Mouse (Mus musculus) urinary bladder, postnatal 25 days (tissue): Measurements from ENCODE around the gene Nol3.
"Not testable (repeated sequence)": the region's sequence is repeated elsewhere in the genome, so short reads cannot be mapped to it uniquely, and the experiment has no call there.

ENCODE experiments used
- DNase-seq: peaks from one replicate; pipeline ENCODE4 v3.0.0; 2022; ENCODE audit warnings: low spot score

Gene Nol3

DNA sequence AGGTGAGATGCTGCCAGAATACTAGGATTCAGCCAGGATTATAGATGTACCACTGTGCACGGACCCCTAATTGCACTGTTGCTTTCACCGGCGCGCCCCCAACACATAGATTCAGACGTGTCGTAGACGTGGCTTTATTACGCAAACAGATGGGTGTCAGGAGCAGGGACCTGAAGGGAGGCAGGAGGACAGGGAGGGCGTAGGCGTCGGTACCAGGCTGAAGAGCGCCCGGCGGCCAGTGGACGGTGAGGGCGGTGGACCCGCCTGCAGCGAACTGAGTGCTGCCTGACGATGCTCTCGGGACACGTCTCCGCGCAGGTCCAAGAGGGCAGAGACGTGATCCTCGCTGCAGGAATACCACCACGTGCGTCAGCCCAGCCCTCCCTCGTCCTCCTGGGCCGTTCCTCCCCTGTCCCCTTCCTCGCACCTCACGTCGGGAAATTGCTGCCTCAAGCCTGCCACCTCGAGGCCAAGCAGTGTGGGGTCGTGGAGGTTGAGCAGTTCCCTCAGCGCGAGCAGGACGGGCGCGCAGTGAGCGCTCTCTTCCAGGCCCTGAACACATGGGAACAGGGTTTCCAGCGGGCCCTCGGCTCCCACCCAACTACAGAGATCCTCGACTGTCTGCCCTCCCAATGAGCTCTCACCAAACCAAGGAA, 14.0 kb downstream of the Nol3 start, which contains the start of gene 4931428F04Rik:
Gene 4931428F04Rik (minus strand): TSS at position 60 of the 656 bp plus-strand sequence.
- peak; percentile 26 for DNase-seq

DNA sequence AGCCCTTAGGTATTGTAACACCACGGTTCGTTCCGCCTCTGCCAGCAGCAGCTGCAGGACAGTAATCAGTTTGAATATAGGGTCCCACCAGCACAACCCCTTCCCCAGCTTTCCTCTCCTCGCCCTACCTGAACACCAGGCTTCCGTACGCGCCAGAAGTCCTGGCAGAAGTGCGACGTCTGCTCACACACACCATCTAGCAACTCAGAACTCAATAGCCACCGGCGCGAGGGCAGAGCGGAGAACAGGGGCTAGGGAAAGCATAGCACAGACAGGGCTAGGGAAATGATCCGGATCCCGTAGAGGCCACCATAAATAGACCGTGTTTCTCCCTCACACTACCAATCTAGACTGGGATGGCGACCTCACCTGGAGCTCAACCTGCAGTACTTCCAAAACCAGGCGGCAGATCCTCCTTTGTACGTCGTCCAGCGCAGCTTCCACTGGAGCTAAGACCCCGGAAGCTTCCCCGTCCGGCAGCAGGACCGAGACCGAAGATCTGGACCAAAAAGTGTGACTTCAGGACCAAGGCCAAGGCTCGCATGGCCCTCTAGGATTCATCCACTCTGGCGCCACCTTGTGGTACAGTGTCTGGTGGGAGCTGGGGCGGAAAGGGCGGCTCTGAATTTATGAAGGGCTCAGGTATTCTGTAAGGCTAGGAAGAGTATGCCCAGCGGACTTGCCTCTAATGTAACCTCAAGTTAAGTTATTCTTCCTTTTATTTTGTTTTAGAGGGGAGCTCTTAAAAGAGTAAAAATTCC, 14.8 kb downstream of the Nol3 start:
- DNase-seq, result peak; percentile 97

DNA sequence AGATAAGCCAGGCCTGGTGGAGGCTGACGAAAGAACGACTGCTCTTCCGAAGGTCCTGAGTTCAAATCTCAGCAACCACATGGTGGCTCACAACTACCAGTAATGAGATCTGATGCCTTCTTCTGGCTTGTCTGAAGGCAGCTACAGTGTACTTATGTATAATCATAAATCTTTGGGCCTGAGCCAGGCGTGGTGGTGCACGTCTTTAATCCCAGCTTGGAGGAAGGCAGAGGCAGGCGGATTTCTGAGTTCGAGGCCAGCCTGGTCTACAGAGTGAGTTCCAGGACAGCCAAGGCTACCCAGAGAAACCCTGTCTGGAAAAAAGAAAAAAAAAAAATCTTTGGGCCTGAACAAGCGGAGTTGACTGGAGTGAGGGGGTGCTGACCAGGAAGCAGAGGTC, 15.4 kb downstream of the Nol3 start:
- not testable (repeated sequence) for DNase-seq

DNA sequence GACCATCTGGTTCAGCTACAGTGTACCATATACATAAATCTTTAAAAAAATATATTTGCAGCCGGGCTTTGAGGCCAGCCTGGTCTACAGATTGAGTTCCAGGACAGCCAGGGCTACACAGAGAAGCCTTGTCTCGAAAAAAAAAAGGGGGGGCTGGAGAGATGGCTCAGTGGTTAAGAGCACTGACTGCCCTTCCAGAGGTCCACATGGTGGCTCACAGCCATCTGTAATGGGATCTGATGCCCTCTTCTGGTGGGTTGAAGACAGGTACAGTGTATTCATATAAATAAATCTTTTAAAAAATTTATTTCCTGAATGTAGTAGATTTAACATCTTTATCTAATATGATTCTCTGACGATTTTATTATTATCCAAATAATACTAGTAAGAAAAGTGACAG, 15.9 kb downstream of the Nol3 start:
- not testable (repeated sequence) for DNase-seq

DNA sequence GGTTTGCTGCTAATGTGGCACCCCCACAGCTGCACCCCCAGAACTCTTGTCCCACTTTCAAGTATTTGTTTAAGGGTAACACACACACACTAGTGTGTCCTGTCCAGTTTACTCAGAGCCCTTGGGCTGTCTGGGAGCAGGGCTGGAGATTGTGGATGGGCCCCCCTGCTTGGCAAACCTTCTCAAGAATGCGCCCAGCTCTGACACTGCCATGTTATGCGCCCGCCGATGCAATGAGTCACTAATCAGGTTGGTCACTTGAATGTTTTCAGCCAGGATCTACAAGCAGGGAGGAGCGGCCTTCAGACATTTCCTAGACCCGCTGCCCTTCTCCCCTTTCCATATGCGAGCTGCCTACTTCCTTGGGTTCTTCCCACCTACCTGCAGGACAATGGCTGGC, 16.5 kb downstream of the Nol3 start:
- DNase-seq, result no peak

DNA sequence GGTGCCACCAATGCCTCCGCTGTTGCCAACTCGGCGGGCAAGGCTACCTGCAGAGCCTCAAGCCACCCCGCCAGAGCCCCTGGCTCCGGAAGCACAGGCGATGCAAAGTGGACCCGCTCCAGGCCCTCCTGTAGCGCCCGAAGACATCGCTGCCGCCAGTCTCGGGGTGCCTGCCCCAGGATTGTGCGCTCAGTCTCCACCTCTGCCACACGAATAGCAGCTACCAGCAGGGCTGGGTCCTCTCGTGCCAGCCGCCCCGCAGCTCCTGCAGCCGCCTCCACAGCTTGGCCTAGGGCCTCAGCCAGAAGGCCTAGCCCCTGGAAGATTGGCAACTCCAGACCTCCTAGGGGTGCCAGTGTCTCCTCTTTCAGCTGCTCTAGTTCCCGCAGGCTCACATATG, 17.5 kb downstream of the Nol3 start:
- no peak for DNase-seq

DNA sequence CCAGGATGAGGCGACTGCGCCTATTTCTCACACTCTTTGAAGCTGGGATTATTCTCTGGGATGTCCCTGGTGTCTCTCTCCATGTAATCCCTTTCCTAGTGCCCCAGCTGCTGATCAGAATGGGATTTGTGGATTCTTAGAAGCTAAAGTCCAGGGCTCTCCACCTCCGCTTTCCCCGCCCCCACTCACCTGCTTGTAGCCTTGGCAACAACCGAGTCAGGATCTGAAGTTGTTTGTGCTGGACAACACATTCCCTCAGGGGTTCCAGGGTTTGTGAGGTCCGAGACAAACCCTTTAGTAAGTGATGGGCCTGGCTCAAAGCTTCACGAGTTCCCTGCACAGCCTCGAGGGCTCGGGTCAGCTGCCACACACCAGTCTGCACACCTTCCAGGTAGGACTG, 18.8 kb downstream of the Nol3 start:
- no peak for DNase-seq

DNA sequence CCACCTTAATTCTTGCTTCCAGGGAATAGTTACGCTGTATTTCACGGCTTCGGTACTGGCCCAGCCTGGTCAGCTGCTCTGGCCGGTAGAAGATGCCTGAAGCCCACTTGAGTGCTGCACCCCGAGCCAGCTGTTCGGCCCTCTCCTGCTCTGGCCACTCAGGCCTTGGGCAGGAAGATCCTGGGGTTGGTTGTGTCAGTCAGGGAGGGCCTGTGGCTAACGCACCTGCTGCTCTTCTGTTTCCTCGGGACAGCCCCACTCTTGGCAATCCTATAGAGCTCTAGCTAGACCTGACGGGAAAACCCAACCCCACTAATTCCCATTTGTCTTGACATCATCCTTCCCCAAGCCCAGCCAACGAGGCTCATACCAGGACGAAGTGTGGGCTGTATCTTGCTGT, 19.3 kb downstream of the Nol3 start:
- no peak for DNase-seq

DNA sequence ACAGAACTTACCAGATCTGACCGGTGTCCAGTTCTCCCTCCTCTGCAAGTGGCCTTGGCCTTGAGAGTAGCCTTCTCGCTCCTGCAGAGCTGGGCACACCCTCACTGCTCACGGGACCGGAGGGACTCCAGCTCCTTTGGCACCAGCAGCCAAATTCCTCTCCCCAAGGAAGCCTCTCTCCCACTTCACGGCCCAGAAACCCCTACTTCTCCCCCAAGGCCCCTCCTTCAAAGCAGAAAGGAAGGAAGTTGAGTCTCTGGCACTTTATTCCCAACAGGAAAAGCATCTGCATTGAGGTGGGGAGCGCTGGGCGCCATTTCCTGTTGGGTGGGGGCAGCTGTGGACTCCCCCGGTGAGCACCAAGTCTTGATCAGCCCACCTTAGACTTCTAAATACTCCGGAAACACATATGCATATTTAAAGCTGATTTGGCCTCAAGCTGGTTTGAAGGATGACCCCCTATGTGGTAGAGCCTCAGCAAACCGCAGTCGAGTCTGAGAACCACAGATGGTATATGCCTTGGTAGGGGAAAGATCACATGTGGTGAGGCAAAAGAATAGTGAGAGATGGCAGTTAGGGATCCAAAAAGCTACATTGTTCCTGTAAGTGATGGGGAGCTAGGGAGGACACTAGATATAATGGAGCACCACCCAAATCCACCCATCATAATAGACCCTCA, 20.1 kb downstream of the Nol3 start, which contains the start of gene Exoc3l:
Gene Exoc3l (minus strand): TSS at position 207 of the 679 bp plus-strand sequence.
- no peak for DNase-seq

DNA sequence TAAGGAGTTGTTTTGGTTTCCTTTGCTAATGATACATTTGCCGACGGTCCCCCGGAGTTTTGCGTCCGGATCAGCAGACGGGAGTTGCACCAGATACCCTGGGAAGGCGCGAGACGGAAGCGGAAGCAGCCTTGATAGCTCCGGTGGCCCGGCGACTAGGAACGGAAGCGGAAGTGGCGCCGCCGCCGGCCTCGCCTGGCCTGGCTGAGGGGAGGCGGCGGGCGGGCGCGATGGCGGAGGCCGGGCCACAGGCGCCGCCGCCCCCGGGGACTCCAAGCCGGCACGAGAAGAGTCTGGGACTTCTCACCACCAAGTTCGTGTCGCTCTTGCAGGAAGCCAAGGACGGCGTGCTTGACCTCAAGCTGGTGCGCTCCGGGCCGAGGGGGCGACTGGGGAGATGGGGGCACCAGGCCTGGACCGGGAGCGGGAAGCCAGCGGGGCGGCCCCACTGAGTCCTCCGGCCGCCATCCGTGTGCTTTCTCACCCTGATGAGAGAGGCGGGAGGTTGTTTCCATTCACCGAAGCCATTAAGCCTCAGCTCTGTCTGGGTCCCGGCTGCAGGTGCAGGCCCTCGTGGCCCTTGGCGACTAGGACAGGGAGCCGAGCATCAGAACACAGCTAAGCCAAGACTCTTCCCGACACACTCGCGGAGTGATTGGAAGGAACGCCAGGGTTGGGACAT, 21.7 kb downstream of the Nol3 start, which contains the start of gene E2f4:
Gene E2f4 (plus strand): TSS at position 153 of the 682 bp plus-strand sequence.
- DNase-seq, result peak; percentile 86

DNA sequence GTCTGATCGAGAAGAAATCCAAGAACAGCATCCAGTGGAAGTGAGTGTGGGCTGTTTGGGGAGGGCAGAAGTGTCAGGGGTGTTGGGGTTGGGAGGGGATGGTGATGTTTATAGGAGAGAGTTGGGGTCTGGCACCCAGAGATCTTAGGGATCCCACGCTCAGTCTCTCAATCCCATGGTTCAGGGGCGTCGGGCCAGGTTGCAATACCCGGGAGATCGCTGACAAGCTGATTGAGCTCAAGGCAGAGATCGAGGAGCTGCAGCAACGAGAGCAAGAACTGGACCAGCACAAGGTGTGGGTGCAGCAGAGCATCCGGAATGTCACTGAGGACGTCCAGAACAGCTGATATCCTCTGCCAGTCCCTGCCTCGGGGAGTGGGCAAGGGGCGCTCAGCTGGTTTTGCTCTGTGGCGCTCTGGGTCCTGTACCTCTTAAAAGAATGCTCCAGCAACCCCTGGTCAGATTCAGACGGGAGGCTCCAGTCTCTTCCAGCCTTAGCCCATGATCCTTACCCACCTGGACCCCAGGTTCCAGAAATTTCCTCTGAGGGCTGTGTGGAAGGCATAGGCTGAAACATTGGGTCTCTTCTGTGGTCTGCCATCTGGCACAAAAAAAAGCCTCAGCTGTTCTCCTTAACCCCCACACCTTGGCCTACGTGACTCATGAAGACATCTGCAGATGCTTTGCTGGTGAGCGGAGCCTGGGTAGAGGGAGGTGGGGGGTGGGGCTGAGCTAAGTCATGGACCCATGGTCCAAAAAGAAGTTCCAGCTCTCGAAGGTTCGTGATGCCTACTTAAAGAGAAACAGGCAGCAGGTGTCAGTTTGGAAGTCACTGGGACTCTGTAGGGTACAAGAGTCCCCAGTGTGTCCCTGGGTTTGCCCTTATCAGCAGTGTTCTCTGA, 22.7 kb downstream of the Nol3 start:
- no peak for DNase-seq

DNA sequence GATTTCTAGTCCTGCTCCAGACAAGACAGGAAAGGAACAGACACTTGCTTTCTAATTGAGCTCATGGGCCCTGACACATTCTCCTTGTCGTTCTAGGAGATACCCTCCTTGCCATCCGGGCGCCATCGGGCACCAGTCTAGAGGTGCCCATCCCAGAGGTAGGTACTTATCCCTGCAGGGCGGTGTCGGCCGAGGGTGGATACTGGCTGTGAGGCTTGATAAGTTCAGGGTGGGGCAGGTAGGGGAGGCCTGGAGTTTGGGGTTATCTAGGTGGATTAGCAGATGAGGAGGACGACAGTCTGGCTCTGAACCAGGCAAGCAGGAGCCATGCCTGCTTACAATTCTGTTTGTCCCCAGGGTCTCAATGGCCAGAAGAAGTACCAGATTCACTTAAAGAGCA, 24.0 kb downstream of the Nol3 start:
- no peak for DNase-seq

DNA sequence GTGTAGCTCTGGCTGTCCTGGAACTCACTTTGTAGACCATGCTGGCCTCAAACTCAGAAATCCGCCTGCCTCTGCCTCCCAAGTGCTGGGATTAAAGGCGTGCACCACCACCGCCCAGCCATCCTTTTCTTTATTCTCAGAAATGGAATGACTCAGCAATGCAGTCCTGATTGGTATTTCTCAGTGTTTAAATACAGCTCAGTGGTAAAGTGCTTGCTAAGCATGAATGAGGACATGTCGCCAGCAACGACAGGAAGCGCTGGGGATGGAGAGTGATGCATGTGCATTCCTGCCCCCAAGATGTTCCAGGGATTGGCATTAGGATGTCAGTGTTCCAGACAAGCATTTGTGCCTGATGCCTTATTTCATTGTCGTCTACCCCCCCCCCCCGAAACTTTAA, 27.5 kb downstream of the Nol3 start:
- no peak for DNase-seq

DNA sequence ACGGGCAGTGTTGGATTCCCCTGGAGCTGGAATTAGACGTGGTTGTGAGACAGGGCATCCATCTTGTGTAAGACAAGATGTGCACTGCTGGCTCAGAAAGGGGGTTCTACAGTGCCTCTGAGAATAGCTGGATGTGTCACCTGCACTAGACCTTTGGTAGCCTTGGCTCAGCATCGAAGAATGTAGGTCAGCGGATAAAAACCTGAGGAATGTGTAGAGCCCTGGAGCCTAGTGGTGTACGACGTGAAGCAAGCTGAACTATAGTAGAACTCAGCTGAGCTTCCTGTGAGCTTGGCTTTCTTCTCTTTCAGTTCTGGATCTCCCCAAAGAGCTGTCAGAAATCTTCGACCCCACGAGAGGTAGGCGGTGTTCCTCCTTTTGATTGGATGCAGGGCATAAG, 27.9 kb downstream of the Nol3 start:
- no peak for DNase-seq

DNA sequence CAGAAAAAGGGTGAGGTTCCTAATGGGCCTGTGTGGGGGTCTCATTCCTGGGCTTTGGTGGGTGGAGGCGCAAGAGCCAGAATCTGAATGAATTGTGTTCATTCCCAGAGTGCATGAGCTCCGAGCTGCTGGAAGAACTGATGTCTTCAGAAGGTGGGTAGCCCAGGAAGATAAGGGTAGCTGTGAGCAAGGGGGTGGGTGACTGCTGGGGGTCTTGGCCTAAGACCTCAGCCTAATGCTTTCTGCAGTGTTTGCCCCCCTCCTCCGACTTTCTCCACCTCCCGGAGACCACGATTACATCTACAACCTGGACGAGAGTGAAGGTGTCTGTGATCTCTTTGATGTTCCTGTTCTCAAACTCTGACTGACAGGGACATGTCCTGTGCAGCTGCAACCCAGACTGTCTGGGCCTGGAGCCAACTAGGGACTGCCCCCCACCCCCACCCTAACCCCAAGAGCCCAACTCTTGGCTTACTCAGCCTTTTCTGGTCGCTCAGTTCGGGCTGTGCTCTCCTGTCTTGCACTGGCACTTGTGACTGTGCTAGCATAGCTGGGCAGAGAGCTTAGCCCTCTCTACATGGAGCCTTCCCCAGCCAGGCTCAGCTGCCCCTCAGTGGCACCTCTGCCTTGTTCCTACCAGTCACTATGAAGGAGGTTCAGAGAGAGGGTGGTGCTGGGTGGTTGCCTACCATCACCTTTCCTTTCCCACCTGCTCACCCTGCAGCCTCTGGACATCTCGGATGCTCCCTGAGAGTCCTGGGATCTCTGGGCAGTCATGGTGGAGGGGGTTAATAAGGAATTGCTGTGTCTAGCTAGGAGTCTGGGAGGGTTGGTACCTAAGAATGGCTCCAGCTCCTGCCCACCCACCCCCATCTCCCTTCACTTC, 28.6 kb downstream of the Nol3 start:
- DNase-seq, result no peak

DNA sequence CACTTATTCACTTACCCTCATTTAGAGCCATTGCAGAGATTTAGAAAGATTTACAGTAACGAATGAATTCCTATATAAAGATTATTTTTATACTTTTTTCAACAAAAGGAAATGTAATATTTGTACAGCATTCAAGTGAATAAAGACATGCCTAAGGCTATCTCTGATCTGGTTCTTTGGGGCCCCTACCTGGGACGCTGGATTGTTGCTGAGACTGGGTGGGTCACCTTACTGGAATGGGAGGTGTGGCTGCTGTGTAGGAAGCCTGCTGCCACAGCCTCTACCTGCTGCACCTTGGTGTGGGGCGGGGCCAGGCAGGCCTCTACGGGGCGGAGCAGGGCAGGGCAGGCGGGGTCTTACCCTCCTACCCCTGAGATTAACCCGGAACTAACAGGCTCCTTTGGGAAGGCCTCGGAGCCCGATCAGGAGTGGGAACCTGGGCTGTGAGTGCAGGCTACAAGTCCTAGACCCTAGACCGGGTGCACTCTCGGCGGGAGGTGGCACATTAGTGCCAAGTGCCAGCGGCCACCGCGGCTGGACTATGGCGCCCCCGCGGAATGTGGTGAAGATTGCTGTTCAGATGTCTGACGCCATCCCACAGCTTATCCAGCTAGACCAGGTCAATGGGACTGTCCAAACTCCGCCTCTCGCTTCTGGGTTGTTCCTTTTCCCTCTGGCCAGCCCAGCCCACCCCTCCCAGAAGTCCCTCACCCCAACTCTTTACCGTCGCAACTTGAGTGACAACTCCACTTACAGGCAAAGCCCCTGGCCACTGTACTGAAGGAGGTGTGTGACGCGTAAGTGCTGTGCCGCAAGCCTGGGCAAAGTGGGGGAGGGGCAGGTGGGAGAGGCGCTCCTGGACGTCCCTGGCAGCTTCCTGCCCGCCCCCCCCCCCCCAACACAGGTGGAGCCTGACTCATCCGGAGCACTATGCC, 29.5 kb downstream of the Nol3 start, which contains the start of gene Elmo3:
Gene Elmo3 (plus strand): TSS at position 391 of the 935 bp plus-strand sequence.
- DNase-seq, result peak; percentile 69

DNA sequence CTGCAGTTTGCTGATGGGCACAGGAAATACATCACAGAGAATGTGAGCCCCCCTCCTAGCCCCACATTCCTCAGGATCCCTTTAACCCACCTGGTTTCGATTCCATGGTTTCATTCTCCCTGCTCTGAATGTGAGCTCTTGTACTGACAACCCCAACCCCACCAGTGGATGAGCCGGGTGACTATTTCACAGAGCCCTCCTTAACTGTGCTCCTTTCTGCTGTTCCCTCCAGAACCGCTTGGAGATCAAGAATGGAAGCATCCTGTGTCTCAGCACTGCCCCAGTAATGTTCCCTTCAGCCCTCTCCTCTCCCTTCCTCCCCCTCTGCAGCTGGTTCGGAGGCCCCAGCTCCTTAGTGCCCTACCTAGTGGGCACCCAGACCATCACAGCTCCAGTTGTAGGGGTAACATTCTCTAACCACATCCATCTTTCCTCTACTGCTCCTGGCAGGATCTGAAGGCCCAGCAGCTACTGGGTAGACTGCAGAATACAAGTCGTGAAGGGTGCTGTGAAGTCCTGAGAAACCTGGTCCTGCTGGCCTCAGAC, 30.3 kb downstream of the Nol3 start:
- DNase-seq, result no peak

DNA sequence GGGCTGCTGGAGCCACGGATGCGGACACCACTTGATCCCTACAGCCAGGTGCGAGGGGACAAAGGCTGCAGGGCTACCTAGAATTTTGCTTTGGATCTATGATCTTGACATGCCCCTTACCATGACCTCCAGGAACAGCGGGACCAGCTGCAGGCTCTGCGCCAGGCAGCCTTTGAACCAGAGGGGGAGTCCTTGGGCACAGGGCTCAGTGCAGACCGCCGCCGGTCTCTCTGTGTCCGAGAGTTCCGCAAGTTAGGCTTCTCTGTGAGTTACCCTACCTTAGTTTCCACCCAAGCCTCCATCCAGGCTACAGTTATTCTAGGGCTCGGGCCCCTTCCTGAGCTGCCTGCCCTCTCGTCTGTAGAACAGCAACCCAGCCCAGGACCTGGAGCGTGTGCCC, 31.7 kb downstream of the Nol3 start:
- DNase-seq, result no peak

DNA sequence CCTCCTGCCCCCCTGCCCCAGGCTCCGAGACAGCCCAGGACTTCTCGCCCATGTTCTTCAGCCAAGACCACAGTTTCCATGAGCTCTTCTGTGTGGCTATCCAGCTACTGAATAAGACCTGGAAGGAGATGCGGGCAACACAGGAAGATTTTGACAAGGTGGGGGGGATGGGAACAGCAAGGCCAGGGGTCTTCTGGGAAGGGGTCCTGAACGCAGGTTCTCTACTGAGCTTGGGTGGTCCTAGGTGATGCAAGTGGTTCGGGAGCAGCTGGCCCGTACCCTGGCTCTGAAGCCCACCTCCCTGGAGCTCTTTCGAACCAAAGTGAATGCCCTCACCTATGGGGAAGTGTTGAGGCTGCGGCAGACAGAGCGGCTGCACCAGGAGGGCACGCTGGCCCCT, 32.5 kb downstream of the Nol3 start:
- DNase-seq, result no peak
